Mouse (Mus musculus) cerebellum, adult 9-11 months (tissue): ENCODE measurements around the gene Rspo1.
"Not testable (repeated sequence)": the region's sequence is repeated elsewhere in the genome, so short reads cannot be mapped to it uniquely, and the experiment has no call there.

ENCODE experiments used
- DNase-seq: peaks from one replicate; pipeline ENCODE4 v3.0.0; 2022

The Rspo1 gene

DNA sequence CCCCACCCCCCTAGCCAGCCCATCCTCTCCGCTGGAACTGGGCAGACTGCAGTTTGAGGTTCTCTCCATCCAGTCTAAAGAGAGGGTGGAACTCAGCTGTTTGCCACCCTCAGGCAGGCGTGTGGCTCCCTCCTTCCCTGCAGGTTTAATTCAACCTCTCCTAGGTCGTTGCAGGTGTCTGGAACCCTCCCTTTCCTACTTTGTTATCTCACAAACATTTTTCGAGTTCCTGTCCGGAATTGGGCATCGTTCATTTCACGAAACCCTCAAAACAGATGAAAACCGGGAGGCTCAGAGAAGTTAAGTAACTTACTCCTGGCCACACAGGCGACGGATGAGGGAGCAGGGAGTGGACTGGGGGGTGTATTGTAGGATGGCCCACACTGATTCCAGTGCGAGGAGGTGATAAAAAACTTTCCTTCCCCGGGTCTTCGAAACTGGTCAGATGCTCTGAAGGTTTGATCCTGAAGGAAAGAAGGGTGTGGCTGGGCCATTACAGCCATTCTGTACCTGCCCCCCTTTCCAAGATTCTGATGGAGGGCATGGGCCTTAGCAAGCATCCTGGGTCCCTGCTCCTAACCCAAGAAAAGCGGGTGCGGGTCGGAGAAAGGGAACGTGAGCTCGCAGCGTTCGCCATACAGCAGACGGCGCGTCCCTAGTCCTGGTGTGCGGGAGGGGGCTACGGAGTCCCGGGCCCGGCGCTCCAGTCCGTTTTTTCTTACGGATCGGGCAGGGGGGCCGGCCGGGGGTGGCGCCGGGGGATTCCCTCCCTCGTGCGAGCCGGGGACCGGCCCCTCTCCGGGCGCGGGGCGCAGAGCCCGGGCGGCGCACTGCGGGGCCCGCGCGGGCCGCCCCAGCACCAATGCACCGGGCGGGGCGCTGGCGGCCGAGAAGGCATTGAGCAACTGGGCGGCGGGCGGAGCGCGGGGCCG is at the start of gene Rspo1:
Gene Rspo1, plus strand, starts transcription at position 760 of the 932 bp plus-strand sequence.
- no peak for DNase-seq

GRCm38 (mm10) chr4:124936613-124937471 is 49.4 kb upstream of the Rspo1 start, which contains the start of gene 9930104L06Rik:
9930104L06Rik (plus strand) TSS chr4:124937048.
- peak; percentile 96 for DNase-seq

DNA sequence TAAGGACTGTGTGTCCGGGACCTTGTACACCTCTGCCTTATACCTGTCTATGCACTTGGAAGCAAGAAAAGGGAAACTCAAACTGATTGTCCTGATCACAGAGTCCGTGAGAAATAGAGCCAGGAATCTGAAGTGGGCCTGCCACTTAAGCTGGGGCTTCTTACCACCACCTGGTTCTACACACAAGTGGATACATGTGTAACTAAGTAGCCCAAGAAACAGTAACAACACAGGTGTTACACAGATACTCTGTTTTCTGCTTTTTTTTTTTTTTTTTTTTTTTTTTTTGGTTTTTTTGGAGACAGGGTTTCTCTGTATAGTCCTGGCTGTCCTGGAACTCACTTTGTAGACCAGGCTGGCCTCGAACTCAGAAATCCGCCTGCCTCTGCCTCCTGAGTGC is 47.0 kb upstream of the Rspo1 start, which contains the start of gene Cdca8:
Gene Cdca8, minus strand, starts transcription at position 101 of the 400 bp plus-strand sequence.
- not testable (repeated sequence) for DNase-seq

DNA sequence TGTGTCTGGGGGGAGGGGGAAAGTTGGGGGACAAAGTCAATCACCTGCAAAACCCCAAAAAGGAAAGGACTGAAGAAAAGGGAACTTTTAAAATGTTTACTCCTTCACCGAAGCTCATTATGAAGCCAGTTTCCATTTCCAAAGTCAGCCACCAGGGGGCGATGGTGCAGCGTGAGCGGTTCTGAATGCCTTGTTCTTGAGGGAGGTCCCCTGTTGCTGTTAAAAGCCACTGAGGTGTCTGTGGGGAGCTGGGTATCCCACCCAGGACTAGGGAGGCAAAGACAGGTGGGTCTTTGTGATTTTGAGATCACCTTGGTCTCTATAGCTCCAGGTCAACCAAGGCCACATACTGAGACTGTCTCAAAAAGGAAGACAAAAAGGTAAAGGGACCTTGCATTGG is 43.2 kb upstream of the Rspo1 start:
- peak; percentile 47 for DNase-seq

- DNase-seq: no peak
Measured at GRCm38 (mm10) chr4:124943781-124944180, 42.4 kb upstream of the Rspo1 start.

GRCm38 (mm10) chr4:124944961-124945360 is 41.3 kb upstream of the Rspo1 start:
- DNase-seq: no peak

DNA sequence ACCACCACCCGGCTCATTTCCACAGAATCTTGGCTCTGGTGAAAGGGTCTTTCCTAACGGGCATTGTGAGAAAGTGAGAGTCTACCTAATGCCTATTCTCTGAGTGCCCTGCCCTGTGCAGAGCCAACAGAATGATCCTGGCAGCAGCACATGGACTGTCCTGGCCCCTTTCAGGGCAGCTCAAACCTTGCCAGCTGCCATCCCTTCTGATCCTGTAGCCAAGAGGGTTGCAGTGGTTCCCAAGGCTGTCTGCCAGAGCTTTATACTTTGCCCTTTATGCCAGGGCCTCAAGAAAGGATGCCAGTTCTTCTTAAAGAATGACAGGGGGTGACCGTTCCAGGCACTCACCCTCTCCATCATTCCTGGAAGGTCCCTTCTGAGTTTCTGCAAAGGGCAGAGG is 36.7 kb upstream of the Rspo1 start:
- no peak for DNase-seq

- DNase-seq: no peak
Measured at GRCm38 (mm10) chr4:124950181-124951035, 35.8 kb upstream of the Rspo1 start.

GRCm38 (mm10) chr4:124951036-124951433 is 35.2 kb upstream of the Rspo1 start:
- DNase-seq: no peak

DNA sequence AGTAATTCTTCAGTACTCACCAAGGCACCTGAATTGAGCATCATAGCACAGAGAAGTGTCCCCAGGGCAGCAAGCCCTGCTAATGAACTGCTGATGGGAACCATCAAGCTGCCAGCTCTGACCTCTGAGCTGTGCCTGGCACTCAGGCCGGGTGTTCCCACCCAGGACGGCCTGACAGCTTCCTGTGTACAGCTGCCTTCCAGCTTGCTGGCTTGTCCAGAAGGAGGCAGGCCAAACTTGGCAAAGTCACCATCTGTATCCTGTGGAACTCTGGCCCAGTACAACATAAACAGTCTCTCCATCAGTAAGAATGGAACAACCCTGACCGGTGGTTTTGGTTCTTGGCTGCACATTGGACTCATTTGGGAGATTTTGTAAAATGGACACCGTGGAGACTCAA is 32.7 kb upstream of the Rspo1 start:
- no peak for DNase-seq

GRCm38 (mm10) chr4:124957284-124957683 is 28.9 kb upstream of the Rspo1 start:
- DNase-seq: no peak

DNA sequence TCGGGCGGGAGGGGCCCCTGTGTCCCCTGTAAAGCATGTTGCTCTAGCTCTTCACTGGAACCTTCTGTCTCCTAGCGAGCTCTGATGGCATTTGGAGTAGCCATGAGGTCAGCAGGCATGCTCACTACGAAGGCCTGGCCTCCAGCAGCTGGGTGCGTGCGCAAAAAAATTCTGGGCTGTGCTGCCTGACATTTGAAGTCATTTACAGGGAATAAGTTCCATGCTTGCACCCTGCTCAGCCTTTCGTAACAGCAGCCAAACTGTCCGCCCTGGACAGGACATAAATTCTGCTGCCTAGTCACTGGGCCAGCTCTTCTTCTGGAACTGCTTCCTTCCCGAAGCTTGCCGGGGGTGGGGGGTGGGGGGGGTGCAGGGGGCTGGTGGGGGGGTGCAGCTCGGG is 27.2 kb upstream of the Rspo1 start:
- DNase-seq: no peak

- peak; percentile 52 for DNase-seq
Measured at GRCm38 (mm10) chr4:124960940-124961339, 25.3 kb upstream of the Rspo1 start.

DNA sequence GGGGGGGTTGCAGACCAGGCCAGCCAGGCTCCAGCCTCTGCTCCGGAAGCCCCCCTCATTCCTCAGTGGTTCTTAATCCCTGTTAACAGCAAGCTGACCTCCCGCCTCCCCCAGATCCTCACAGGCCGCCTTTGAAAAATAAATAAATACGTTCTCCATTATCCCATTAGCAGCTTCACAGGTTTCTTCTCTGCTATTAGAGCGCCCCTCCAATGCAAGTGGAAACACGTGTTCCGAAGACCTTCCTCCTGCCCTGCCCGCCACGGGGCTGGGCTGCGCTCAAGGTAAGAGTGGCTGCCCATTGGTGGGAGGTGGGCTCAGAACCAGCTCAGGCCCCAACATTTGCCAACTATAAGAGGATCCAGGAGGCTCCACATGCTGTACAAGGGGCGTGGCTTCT is 23.7 kb upstream of the Rspo1 start:
- DNase-seq: no peak

DNA sequence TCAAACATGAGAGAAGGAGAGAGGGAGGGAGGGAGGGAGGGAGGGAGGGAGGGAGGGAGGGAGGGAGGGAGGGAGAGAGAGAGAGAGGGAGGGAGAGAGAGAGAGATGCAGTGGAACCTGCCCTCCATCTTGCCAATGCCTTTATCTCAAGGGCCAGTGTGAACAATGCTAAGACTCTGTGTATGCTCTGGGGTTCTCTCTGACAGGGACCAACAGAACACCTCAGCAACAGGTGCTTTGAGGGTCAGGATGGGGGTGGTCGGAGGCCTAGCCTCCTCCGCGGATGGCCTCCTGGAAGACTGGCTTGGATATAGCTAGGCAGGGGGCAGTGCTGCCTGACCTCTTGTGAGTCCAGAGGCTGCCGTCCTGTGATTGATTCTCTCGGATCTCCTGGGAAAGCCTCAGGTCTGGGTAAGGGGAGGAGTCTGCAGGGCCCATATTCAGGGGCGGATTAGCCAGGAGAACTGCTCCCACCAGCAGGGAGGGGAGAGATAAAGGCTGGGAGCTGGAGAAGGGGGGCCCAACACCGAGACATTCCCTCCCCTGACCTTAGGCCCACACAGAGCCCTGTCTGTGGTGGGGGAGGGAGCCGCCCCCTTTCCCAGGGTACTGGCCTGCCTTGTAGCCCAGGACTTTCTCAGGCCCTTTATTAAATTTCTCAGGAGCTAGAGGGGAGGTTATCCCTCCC is 21.2 kb upstream of the Rspo1 start:
- DNase-seq: no peak

GRCm38 (mm10) chr4:124968711-124969110 is 17.5 kb upstream of the Rspo1 start:
- DNase-seq: no peak

- no peak for DNase-seq
Measured at GRCm38 (mm10) chr4:124969219-124969848, 16.9 kb upstream of the Rspo1 start.

DNA sequence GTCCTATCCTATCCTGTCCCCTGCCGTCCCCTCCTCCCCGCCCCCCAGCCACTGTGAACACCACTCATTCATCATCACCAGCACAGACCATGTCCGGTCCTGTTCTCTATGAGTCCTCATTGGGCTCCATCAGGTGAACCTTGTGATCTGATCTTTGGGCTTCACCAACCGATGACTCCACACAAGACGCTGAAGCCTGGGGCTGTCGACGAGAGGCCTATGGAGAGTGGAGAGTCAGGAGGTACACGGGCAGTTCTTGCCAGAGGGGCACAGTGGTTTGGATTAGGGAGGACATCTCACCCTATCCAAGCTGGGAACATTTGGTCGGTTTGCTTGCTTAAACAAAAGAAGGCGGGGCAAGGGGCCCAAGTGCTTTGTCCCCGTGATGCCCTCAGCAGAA is 16.0 kb upstream of the Rspo1 start:
- no peak for DNase-seq

DNA sequence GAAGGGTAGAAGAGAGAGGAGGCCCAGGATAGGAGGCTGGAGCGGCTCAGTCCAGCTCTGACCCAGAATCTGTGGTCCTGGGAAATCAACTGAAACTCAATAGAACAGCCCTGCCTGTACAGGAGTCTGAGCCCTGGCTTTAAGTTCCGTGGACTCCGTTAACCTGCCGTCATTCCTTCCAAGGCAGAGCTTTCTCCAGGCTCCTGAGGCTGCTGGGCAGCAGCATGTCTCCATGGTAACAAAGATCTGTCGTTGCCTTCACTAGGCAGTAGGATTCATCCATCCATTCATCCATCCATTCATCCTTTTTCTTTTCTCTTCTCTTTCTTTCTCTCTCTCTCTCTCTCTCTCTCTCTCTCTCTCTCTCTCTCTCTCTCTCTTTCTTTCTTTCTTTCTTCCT is 15.6 kb upstream of the Rspo1 start:
- DNase-seq: no peak

GRCm38 (mm10) chr4:124971094-124971493 is 15.1 kb upstream of the Rspo1 start:
- DNase-seq: no peak

GRCm38 (mm10) chr4:124972316-124972715 is 13.9 kb upstream of the Rspo1 start:
- no peak for DNase-seq
